Mouse (Mus musculus) intestine, postnatal 0 days (tissue): ENCODE results near the gene Gm10563. TPM values are rescaled to one million over a fixed set of nuclear protein-coding genes. Genes with fewer than 3 reads are reported as not detected.

Experiments used
- ATAC-seq: fragments of 200-750 bp; cut with Nextera tagmentation; 2 replicates; pipeline ENCODE4 v1.8.0; 2017; ENCODE audit warnings: mild to moderate bottlenecking, moderate TSS enrichment, moderate library complexity
- H3K27ac ChIP-seq: fragments of 300-500 bp; sonication (generic); 2 replicates; pipeline ENCODE4 v1.5.1; 2014; ENCODE audit warnings: mild to moderate bottlenecking, low read depth, low read length, moderate library complexity
- H3K27me3 ChIP-seq: fragments of 300-500 bp; sonication (generic); replicated peaks from 2 replicates; pipeline ENCODE4 v1.6.1; 2014; ENCODE audit warnings: low read length, mixed read lengths; ENCODE audit not compliant: control insufficient read depth, insufficient read depth
- H3K36me3 ChIP-seq: fragments of 300-500 bp; sonication (generic); 2 replicates; pipeline ENCODE4 v1.6.1; 2014; ENCODE audit warnings: mild to moderate bottlenecking, moderate library complexity; ENCODE audit not compliant: control insufficient read depth, insufficient read depth
- H3K4me1 ChIP-seq: fragments of 300-500 bp; sonication (generic); replicated peaks from 2 replicates; pipeline ENCODE4 v1.6.1; 2014; ENCODE audit warnings: antibody characterized with exemption, low read length, mixed read lengths; ENCODE audit not compliant: control insufficient read depth, insufficient read depth
- H3K4me2 ChIP-seq: fragments of 300-500 bp; sonication (generic); replicated peaks from 2 replicates; pipeline ENCODE4 v1.6.1; 2014; ENCODE audit warnings: low read depth, mild to moderate bottlenecking, moderate library complexity
- H3K4me3 ChIP-seq: fragments of 300-500 bp; sonication (generic); 2 replicates; pipeline ENCODE4 v1.5.1; 2014; ENCODE audit warnings: low read depth, low read length
- H3K9ac ChIP-seq: fragments of 300-500 bp; sonication (generic); 2 replicates; pipeline ENCODE4 v1.6.1; 2014; ENCODE audit warnings: mild to moderate bottlenecking, low read depth, low read length
- H3K9me3 ChIP-seq: fragments of 300-500 bp; sonication (generic); 2 replicates; pipeline ENCODE4 v1.6.1; 2016; ENCODE audit warnings: mixed run types; ENCODE audit not compliant: control insufficient read depth
- CTCF ChIP-seq: sonication (generic); IDR thresholded peaks from 2 replicates; pipeline ENCODE4 v1.5.1; 2016; ENCODE audit warnings: low read depth, mild to moderate bottlenecking, control low read depth, antibody characterized with exemption, moderate library complexity
- WGBS: fragments of 180-500 bp; shearing (Covaris S2); extraction: QIAGEN DNeasy Blood & Tissue Kit; methylation state at CpG from one replicate; pipeline ENCODE4 v1.1.7; 2014; 5-methylcytosine and 5-hydroxymethylcytosine counted together
- polyA plus RNA-seq: library from polyadenylated mRNA; unstranded; fragments of >200 nt; fragmentation: Nextera tagmentation; extraction: Ambion mirVana; gene quantifications from 2 replicates; pipeline ENCODE4 v1.2.1, GENCODE M21; 2015

Gm10563 gene
- polyA plus RNA-seq, 1 experiment from 2014 or later, result not detected

DNA sequence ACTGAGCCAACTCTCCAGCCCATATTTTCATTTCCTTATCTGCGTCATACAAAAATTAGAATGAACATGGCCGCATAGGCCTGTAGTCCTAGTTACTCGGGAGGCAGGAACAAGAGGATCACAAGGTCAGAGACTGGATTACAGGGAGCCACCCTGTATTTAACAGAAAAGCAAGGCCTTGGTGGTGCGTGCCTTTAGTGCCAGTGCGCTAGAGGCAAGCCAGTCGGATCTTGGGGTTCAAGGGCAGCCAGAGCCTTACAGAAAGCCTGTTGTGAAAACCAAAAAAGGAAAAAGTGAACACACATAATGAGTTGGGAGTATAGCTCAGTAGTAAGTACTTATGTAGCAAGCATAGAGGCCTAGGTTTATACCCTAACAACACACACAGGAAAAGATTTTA lies 75.4 kb downstream of the Gm10563 start:
- H3K9ac ChIP-seq, result no peak overlapping the region
- H3K4me2 ChIP-seq, result no peak overlapping the region
- no peaks in the 10 kb centered on the region for H3K9me3 ChIP-seq
- H3K27me3 ChIP-seq, result no peaks in the 10 kb centered on the region
- 0 out of 2 replicates have a peak, but pooled peaks cover 3% of the 10 kb centered on the region for H3K4me1 ChIP-seq
- H3K27ac ChIP-seq, result no peak overlapping the region
- no peak for ATAC-seq
- no peaks in the 10 kb centered on the region for H3K36me3 ChIP-seq
- no peak for TF ChIP-seq CTCF
- H3K4me3 ChIP-seq, result no peak overlapping the region
- WGBS, result 88% methylated on average over 6 of the region's 6 CpGs

DNA sequence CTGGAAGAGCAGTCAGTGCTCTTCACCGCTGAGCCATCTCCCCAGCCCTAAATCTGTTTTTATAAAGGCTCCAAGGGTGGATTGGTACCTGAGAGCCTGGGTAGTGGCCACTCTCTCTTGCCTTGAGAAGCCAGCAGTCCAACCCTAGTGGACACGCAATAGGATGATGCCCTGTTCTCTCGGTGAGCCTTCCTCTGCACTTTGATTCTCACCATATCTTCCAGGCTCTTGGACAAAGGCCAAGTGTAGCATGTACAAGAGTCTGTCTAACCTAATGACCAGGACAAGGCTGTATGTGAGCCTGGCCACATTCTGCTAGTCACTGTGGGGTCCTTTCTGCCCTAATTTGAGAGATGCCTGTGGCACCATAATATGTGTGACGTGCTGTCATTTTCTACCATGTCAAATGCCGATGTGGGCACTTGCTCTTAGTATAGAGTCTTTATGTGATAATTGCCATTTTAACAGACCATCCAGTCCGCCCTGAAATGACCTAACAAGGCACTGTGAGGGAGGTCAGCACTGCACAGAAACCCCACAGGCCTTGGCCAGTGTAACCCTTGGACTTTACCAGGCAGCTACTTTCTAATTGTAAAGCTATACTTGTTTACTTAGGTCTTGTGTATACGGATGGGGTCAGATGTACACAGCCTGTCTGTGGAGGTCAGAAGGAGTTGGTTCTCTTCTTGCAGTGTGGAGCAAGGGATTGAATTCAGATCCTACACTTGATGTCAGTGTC lies 76.4 kb downstream of the Gm10563 start:
- H3K27ac ChIP-seq, result no peak overlapping the region

DNA sequence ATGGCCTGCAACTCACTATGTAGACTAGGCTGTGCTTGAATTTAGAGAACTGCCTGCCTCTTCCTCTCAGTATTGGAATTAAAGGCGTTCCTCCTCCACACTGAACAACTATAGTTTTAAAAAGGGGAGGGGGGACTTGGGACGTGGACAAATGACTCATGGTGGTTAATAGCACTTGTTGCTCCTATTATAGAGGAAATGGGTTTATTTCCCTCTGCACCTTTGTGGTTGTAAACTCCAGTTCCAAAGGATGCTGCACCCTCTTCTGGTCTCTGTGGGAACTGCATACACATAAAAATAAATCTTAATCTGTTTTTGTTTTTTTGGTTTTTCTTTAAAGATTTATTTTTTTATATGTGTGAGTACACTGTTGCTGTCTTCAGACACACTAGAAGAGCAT lies 77.0 kb downstream of the Gm10563 start:
- Histone ChIP-seq H3K9me3 (no peaks in the 10 kb centered on the region), H3K4me1 (no peaks in the 10 kb centered on the region), H3K27ac (no peak overlapping the region), H3K9ac (no peak overlapping the region), H3K36me3 (no peaks in the 10 kb centered on the region), H3K4me3 (no peak overlapping the region), H3K4me2 (no peak overlapping the region), H3K27me3 (no peaks in the 10 kb centered on the region)
- peak; percentile 84 for TF ChIP-seq CTCF
- ATAC-seq, result no peak
- 27% methylated on average over 2 of the region's 2 CpGs for WGBS

More for the DNA sequence above, 76.4 kb downstream of the Gm10563 start:
- Histone ChIP-seq H3K36me3 (no peaks in the 10 kb centered on the region), H3K4me2 (no peak overlapping the region), H3K9me3 (no peaks in the 10 kb centered on the region), H3K9ac (no peak overlapping the region), H3K27me3 (no peaks in the 10 kb centered on the region), H3K4me1 (no peaks in the 10 kb centered on the region), H3K4me3 (no peak overlapping the region)
- 64% methylated on average over 7 of the region's 7 CpGs for WGBS
- peak; percentile 3; the same call in 1 of the 2 replicates for ATAC-seq
- no peak for TF ChIP-seq CTCF

DNA sequence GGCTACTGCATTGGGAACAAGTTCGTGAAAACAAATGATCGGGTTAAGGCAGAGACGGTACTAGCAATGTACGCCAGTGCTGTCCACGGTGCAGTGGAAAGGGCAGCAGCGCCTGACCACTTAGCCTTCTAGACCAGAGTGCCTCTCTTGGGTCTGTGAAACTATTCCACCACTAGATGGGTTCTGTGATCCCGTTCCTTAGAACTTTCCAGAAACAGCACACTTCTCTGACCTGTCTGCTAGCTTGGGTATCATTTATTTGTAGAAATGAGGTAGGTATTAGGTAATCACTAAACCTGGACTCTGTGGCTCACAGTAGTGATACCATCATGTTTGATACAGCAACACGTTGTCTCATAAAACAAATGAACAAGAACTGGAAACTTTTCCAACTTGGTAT lies 78.7 kb downstream of the Gm10563 start:
- H3K4me2 ChIP-seq, result no peak overlapping the region
- no peak overlapping the region; the same call in 1 of the 2 replicates for H3K27ac ChIP-seq
- H3K4me3 ChIP-seq, result no peak overlapping the region
- TF ChIP-seq CTCF, result peak; percentile 28; the same call in 1 of the 2 replicates
- H3K9ac ChIP-seq, result no peak overlapping the region
- ATAC-seq, result no peak
- H3K4me1 ChIP-seq, result peaks cover 6% of the 10 kb centered on the region; the same call in 1 of the 2 replicates
- no peaks in the 10 kb centered on the region for H3K9me3 ChIP-seq
- 49% methylated on average over 8 of the region's 8 CpGs for WGBS
- H3K27me3 ChIP-seq, result no peaks in the 10 kb centered on the region
- H3K36me3 ChIP-seq, result no peaks in the 10 kb centered on the region

Other genes starting within 250 kb of the Gm10563 start
- gene Gabrd, start 247.3 kb downstream of the Gm10563 start, polyA plus RNA-seq, result 0.16 and 0.21 TPM in 2 replicates
- 0.50 and 0.52 TPM in 2 replicates for gene Cfap74, start 236.2 kb downstream of the Gm10563 start, polyA plus RNA-seq
- 15.9 and 16.2 TPM in 2 replicates for gene Tmem52, start 176.3 kb downstream of the Gm10563 start, polyA plus RNA-seq
- gene Gnb1, start 154.0 kb downstream of the Gm10563 start, polyA plus RNA-seq, result 336 and 354 TPM in 2 replicates
- 46.7 and 49.2 TPM in 2 replicates for gene Nadk, start 83.0 kb downstream of the Gm10563 start, polyA plus RNA-seq
- gene Slc35e2, start 44.0 kb downstream of the Gm10563 start, polyA plus RNA-seq, result 5.1 and 6.1 TPM in 2 replicates
- gene Cdk11b, start 20.6 kb downstream of the Gm10563 start, polyA plus RNA-seq, result 60.3 and 73.0 TPM in 2 replicates
- 31.3 and 37.0 TPM in 2 replicates for gene Mmp23, start 8.0 kb upstream of the Gm10563 start, polyA plus RNA-seq
- gene Mib2, start 23.8 kb upstream of the Gm10563 start, polyA plus RNA-seq, result 8.2 and 10.5 TPM in 2 replicates
- gene Fndc10, start 48.9 kb upstream of the Gm10563 start, polyA plus RNA-seq, result 5.5 and 6.2 TPM in 2 replicates
- 167 and 171 TPM in 2 replicates for gene Ssu72, start 59.4 kb upstream of the Gm10563 start, polyA plus RNA-seq
- 0.13 and 0.24 TPM in 2 replicates for gene Tmem240, start 89.4 kb upstream of the Gm10563 start, polyA plus RNA-seq
- gene Atad3a, start 115.7 kb upstream of the Gm10563 start, polyA plus RNA-seq, result 39.6 and 40.4 TPM in 2 replicates
- gene Vwa1, start 129.3 kb upstream of the Gm10563 start, polyA plus RNA-seq, result 17.4 and 17.8 TPM in 2 replicates
- 0.64 and 0.68 TPM in 2 replicates for gene Tmem88b, start 140.5 kb upstream of the Gm10563 start, polyA plus RNA-seq
- gene Ankrd65, start 145.0 kb upstream of the Gm10563 start, polyA plus RNA-seq, result not detected in 2 replicates
- gene Mrpl20, start 157.5 kb upstream of the Gm10563 start, polyA plus RNA-seq, result 203 and 212 TPM in 2 replicates
- gene Ccnl2, start 167.1 kb upstream of the Gm10563 start, polyA plus RNA-seq, result 54.7 and 65.1 TPM in 2 replicates
- gene Aurkaip1, start 185.9 kb upstream of the Gm10563 start, polyA plus RNA-seq, result 152 and 153 TPM in 2 replicates
- gene Mxra8, start 194.3 kb upstream of the Gm10563 start, polyA plus RNA-seq, result 38.5 and 39.9 TPM in 2 replicates
- gene Dvl1, start 202.0 kb upstream of the Gm10563 start, polyA plus RNA-seq, result 6.3 and 6.5 TPM in 2 replicates
- 0.16 and 0.22 TPM in 2 replicates for gene Tas1r3, start 218.0 kb upstream of the Gm10563 start, polyA plus RNA-seq
- 17.4 and 19.2 TPM in 2 replicates for gene Cptp, start 224.0 kb upstream of the Gm10563 start, polyA plus RNA-seq
- 19.9 and 20.9 TPM in 2 replicates for gene Ints11, start 224.1 kb upstream of the Gm10563 start, polyA plus RNA-seq
- 23.6 and 23.8 TPM in 2 replicates for gene Pusl1, start 246.4 kb upstream of the Gm10563 start, polyA plus RNA-seq
- gene Acap3, start 246.4 kb upstream of the Gm10563 start, polyA plus RNA-seq, result 4.4 TPM in 2 replicates